Mouse (Mus musculus): ENCODE results near the gene Golim4. TPM values are rescaled to one million over a fixed set of nuclear protein-coding genes. Genes with fewer than 3 reads are reported as not detected.

Gene Golim4
- polyA plus RNA-seq, 1 experiment from 2014 or later = 32.9 TPM

GRCm38 (mm10) chr3:75834827-75835226 is 121.9 kb downstream of the Golim4 start:
- 86% methylated on average over 2 of the region's 2 CpGs for WGBS
- H3K4me2 ChIP-seq = no peak overlapping the region

More at GRCm38 (mm10) chr3:75834827-75835226, 121.9 kb downstream of the Golim4 start:
- Histone ChIP-seq H3K27me3 (no peaks in the 10 kb centered on the region), H3K4me1 (replicated peaks) (no peaks in the 10 kb centered on the region), H3K36me3 (no peaks in the 10 kb centered on the region), H3K9me3 (no peaks in the 10 kb centered on the region), H3K27ac (no peak overlapping the region), H3K9ac (no peak overlapping the region), H3K4me3 (no peak overlapping the region)
- no peak for ATAC-seq (ENCODE audit: low FRiP score)

Other genes with a start within 250 kb of the Golim4 start
- gene Gm29133, start 208.8 kb downstream of the Golim4 start, polyA plus RNA-seq (2015; fragmentation: Nextera tagmentation; extraction: Ambion mirVana) = not detected in 2 replicates
- gene Fstl5, start 117.3 kb upstream of the Golim4 start, polyA plus RNA-seq (2015; fragmentation: Nextera tagmentation; extraction: Ambion mirVana) = 53.8 and 55.0 TPM in 2 replicates

All from hindbrain, embryonic 13.5 days (tissue).